Mouse (Mus musculus) hindbrain, embryonic 10.5 days (tissue): ENCODE results near the gene Psd. TPM values are rescaled to one million over a fixed set of nuclear protein-coding genes. Genes with fewer than 3 reads are reported as not detected.

Experiments
- DNase-seq: peaks from one replicate; pipeline ENCODE4 v3.0.0-alpha.2; 2017; ENCODE audit warnings: low spot score
- H3K27ac ChIP-seq: fragments of 300-500 bp; sonication (generic); 2 replicates; pipeline ENCODE4 v1.5.1; 2016; ENCODE audit warnings: mild to moderate bottlenecking, moderate library complexity
- H3K27me3 ChIP-seq: fragments of 300-500 bp; sonication (generic); 2 replicates; pipeline ENCODE4 v1.6.1; 2016; ENCODE audit warnings: mild to moderate bottlenecking; ENCODE audit not compliant: poor library complexity, insufficient read depth, severe bottlenecking
- H3K36me3 ChIP-seq: fragments of 300-500 bp; sonication (generic); 2 replicates; pipeline ENCODE4 v1.6.1; 2016; ENCODE audit warnings: mild to moderate bottlenecking, moderate library complexity
- H3K4me1 ChIP-seq: fragments of 300-500 bp; sonication (generic); replicated peaks from 2 replicates; pipeline ENCODE4 v1.6.1; 2016; ENCODE audit warnings: mild to moderate bottlenecking
- H3K4me3 ChIP-seq: fragments of 300-500 bp; sonication (generic); 2 replicates; pipeline ENCODE4 v1.5.1; 2016; ENCODE audit warnings: mild to moderate bottlenecking, moderate library complexity
- H3K9me3 ChIP-seq: fragments of 300-500 bp; sonication (generic); 2 replicates; pipeline ENCODE4 v1.6.1; 2016; ENCODE audit warnings: mild to moderate bottlenecking, moderate library complexity
- WGBS: fragments of 180-500 bp; shearing (Covaris S2); methylation state at CpG from one replicate; pipeline ENCODE4 v1.1.7; 2016; 5-methylcytosine and 5-hydroxymethylcytosine counted together
- polyA plus RNA-seq: library from polyadenylated mRNA; unstranded; fragments of >200 nt; fragmentation: Nextera tagmentation; extraction: Ambion mirVana; gene quantifications from 2 replicates; pipeline ENCODE4 v1.2.1, GENCODE M21; 2016

The Psd gene
- polyA plus RNA-seq, 1 experiment from 2014 or later, result 9.7 TPM

GRCm38 (mm10) chr19:46332721-46333339 is 5.9 kb upstream of the Psd start:
- WGBS, result 45% methylated on average over 7 of the region's 7 CpGs
- H3K9me3 ChIP-seq, result no peaks in the 10 kb centered on the region
- peak overlapping the region; percentile 76 for H3K27ac ChIP-seq

GRCm38 (mm10) chr19:46331936-46332335 is 5.0 kb upstream of the Psd start:
- Histone ChIP-seq H3K27me3 (peaks cover 24% of the 10 kb centered on the region), H3K4me1 (peaks cover 72% of the 10 kb centered on the region), H3K9me3 (no peaks in the 10 kb centered on the region), H3K36me3 (peaks cover 33% of the 10 kb centered on the region), H3K27ac (peak overlapping the region; percentile 76; the same call in 1 of the 2 replicates), H3K4me3 (peak overlapping the region; percentile 7; the same call in 1 of the 2 replicates)
- WGBS, result 82% methylated on average over 3 of the region's 3 CpGs
- DNase-seq, result no peak

More at GRCm38 (mm10) chr19:46332721-46333339, 5.9 kb upstream of the Psd start:
- peak overlapping the region; percentile 30; the same call in 1 of the 2 replicates for H3K4me3 ChIP-seq
- no peak for DNase-seq
- peaks cover 72% of the 10 kb centered on the region for H3K4me1 ChIP-seq
- peaks cover 33% of the 10 kb centered on the region for H3K36me3 ChIP-seq
- peaks cover 16% of the 10 kb centered on the region for H3K27me3 ChIP-seq

- peaks cover 74% of the 10 kb centered on the region for H3K4me1 ChIP-seq
- peaks cover 33% of the 10 kb centered on the region for H3K36me3 ChIP-seq
- peaks cover 30% of the 10 kb centered on the region for H3K27me3 ChIP-seq
- H3K27ac ChIP-seq, result no peak overlapping the region
- no peak for DNase-seq
- H3K9me3 ChIP-seq, result no peaks in the 10 kb centered on the region
- peak overlapping the region; percentile 7; the same call in 1 of the 2 replicates for H3K4me3 ChIP-seq
- 94% methylated on average over 14 of the region's 14 CpGs for WGBS
These were observed 4.4 kb upstream of the Psd start for GRCm38 (mm10) chr19:46331326-46331725.

- H3K4me1 ChIP-seq, result peaks cover 78% of the 10 kb centered on the region
- no peak for DNase-seq
- 92% methylated on average over 12 of the region's 12 CpGs for WGBS
- H3K27ac ChIP-seq, result no peak overlapping the region
- H3K9me3 ChIP-seq, result no peaks in the 10 kb centered on the region
- H3K4me3 ChIP-seq, result no peak overlapping the region
- H3K36me3 ChIP-seq, result peaks cover 31% of the 10 kb centered on the region
- H3K27me3 ChIP-seq, result peaks cover 36% of the 10 kb centered on the region
These were observed 3.7 kb upstream of the Psd start for GRCm38 (mm10) chr19:46330696-46331095.

- H3K36me3 ChIP-seq, result peaks cover 25% of the 10 kb centered on the region
- H3K4me3 ChIP-seq, result peak overlapping the region; percentile 82
- DNase-seq, result peak; percentile 84
- H3K27ac ChIP-seq, result no peak overlapping the region; the same call in 1 of the 2 replicates
- peaks cover 78% of the 10 kb centered on the region for H3K4me1 ChIP-seq
- WGBS, result 6% methylated on average over 16 of the region's 16 CpGs
- peaks cover 44% of the 10 kb centered on the region for H3K27me3 ChIP-seq
- H3K9me3 ChIP-seq, result no peaks in the 10 kb centered on the region
These were observed 3.0 kb upstream of the Psd start for GRCm38 (mm10) chr19:46329951-46330350.

- H3K27me3 ChIP-seq, result peaks cover 52% of the 10 kb centered on the region
These were observed 2.2 kb upstream of the Psd start for GRCm38 (mm10) chr19:46329031-46329641.

GRCm38 (mm10) chr19:46328081-46329030 is 1.4 kb upstream of the Psd start, which contains the start of gene Fbxl15:
Fbxl15 (plus strand) TSS chr19:46328184.
- peak; percentile 96 for DNase-seq
- WGBS, result under 1% methylated on average over 81 of the region's 81 CpGs
- Histone ChIP-seq H3K36me3 (peaks cover 25% of the 10 kb centered on the region), H3K9me3 (no peaks in the 10 kb centered on the region), H3K27ac (peak within 1 kb of the TSS; percentile 94), H3K4me1 (peaks cover 79% of the 10 kb centered on the region), H3K4me3 (peak within 1 kb of the TSS; percentile 82), H3K27me3 (peaks cover 60% of the 10 kb centered on the region)

More at GRCm38 (mm10) chr19:46329031-46329641, 2.2 kb upstream of the Psd start:
- Histone ChIP-seq H3K36me3 (peaks cover 25% of the 10 kb centered on the region), H3K4me3 (peak overlapping the region; percentile 82), H3K4me1 (peaks cover 84% of the 10 kb centered on the region), H3K9me3 (no peaks in the 10 kb centered on the region), H3K27ac (peak overlapping the region; percentile 94)
- WGBS, result 2% methylated on average over 54 of the region's 54 CpGs
- peak; percentile 52 for DNase-seq

GRCm38 (mm10) chr19:46327531-46328064 is 642 bp upstream of the Psd start:
- H3K4me1 ChIP-seq, result peaks cover 78% of the 10 kb centered on the region
- no peak for DNase-seq
- H3K36me3 ChIP-seq, result peaks cover 25% of the 10 kb centered on the region
- 28% methylated on average over 14 of the region's 14 CpGs for WGBS
- peak overlapping the region; percentile 94 for H3K27ac ChIP-seq
- H3K4me3 ChIP-seq, result peak overlapping the region; percentile 82
- H3K9me3 ChIP-seq, result no peaks in the 10 kb centered on the region
- peaks cover 67% of the 10 kb centered on the region for H3K27me3 ChIP-seq

GRCm38 (mm10) chr19:46326019-46326755 is 769 bp downstream of the Psd start:
- Histone ChIP-seq H3K4me3 (peak overlapping the region; percentile 82), H3K36me3 (peaks cover 11% of the 10 kb centered on the region), H3K27me3 (peaks cover 81% of the 10 kb centered on the region), H3K27ac (peak overlapping the region; percentile 94; the same call in 1 of the 2 replicates), H3K4me1 (peaks cover 78% of the 10 kb centered on the region), H3K9me3 (no peaks in the 10 kb centered on the region)
- WGBS, result 4% methylated on average over 29 of the region's 29 CpGs
- DNase-seq, result no peak

GRCm38 (mm10) chr19:46324918-46325317 is 2.0 kb downstream of the Psd start:
- Histone ChIP-seq H3K27ac (no peak overlapping the region), H3K27me3 (peaks cover 85% of the 10 kb centered on the region)

GRCm38 (mm10) chr19:46324366-46324765 is 2.6 kb downstream of the Psd start:
- Histone ChIP-seq H3K4me3 (peak overlapping the region; percentile 13; the same call in 1 of the 2 replicates), H3K27me3 (peaks cover 86% of the 10 kb centered on the region), H3K27ac (no peak overlapping the region), H3K9me3 (no peaks in the 10 kb centered on the region), H3K36me3 (no peaks in the 10 kb centered on the region), H3K4me1 (peaks cover 77% of the 10 kb centered on the region)
- no peak for DNase-seq
- WGBS, result 73% methylated on average over 11 of the region's 11 CpGs

More at GRCm38 (mm10) chr19:46324918-46325317, 2.0 kb downstream of the Psd start:
- Histone ChIP-seq H3K36me3 (no peaks in the 10 kb centered on the region), H3K4me1 (peaks cover 77% of the 10 kb centered on the region), H3K4me3 (no peak overlapping the region), H3K9me3 (no peaks in the 10 kb centered on the region)
- no peak for DNase-seq
- WGBS, result 75% methylated on average over 5 of the region's 5 CpGs
